Mouse (Mus musculus): ENCODE results near the gene Wdfy4. TPM values are rescaled to one million over a fixed set of nuclear protein-coding genes. Genes with fewer than 3 reads are reported as not detected.

The Wdfy4 gene
- polyA plus RNA-seq, 3 experiments from 2014 or later = 0.18 to 0.43 TPM; not detected in 1

DNA sequence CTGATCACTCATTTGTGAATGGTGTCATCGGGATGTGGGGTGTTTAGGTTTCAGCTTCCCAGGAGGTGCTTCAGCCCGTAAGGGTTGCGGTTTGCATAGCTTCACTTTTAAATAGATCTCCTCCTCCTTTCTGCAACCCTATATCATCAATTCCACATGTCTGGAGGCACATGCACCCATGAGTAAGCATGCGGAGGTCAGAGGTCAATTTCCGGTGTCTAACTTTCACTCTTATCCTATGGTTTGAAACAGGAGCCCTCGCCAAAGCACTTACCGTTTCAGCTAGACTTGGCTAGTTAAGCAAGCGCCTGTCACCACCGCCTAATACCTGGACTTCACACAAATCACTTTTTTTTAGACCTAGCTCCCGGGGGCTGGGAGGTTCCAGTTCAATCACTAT is 220.6 kb downstream of the Wdfy4 start:
- ATAC-seq = no peak

DNA sequence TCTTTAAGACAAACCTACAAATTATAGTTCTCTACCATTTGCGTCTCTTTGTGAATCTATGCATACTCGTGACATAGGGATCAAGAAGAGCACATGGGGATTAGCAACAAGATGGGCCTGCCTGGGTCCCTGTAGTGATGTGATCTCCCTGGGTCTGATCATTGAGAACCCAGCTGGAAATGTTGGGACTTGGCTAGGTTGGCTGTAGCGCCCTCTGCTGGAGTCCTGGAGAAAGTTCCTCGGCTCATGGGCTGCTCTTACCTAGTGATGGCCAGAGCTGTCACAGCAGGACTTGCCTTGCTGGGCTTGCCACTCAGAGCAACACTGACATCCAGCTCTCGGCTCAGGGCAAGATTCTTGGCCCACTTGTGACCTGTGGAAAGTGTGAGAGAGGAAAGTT is 224.8 kb downstream of the Wdfy4 start:
- ATAC-seq = no peak

- no peak for ATAC-seq
Measured at GRCm38 (mm10) chr14:32958671-32959070, 226.6 kb downstream of the Wdfy4 start.

- ATAC-seq = no peak
Measured at GRCm38 (mm10) chr14:32956486-32956885, 228.8 kb downstream of the Wdfy4 start.

DNA sequence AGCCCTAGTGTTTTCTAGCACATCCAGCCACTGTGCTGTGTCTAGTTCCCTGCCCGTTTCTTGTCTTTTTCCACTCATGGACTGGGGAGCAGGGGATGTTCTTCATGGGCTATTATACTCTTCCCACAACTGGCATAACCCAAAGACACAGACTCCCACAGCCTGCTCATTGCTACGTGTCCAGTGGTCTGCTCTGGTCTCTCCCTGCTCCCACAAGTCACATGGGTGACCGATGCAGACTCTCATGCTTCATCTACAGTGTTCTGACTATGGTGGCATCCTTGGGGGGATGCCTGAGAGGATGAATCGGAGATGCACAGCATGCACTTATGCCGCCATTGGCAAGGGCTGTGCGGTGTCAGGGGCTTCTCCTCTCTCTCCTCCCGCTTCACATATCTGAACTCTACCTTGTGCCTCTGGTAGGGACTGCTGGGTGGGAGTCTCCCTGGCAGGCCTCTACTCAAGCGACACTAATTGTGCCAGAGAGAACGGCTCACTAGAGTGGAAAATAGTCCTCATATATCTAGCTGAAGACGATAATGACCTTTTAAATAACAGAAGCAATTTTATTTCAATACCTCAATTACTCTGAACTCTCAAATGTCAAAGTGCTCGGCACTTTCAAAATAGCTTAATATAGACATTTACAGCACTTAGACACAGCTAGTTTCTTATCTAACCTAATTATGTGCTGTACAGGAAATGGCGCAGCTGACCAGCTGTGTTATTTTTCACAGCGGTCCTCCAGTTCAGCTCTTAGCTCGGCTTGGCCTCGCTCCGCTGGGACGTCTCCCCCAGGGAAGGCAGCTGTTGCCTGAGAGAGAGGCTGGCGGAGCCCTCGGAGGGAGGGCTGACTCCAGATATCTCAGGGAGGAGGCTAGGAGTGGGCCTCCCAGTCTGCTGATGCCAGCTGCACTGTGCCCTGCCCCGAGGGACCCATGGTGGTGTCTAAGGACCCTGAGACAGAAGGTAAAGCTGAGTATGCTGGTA is 234.7 kb downstream of the Wdfy4 start:
- no peak for ATAC-seq

- ATAC-seq = no peak
Measured at GRCm38 (mm10) chr14:32947512-32947911, 237.8 kb downstream of the Wdfy4 start.

DNA sequence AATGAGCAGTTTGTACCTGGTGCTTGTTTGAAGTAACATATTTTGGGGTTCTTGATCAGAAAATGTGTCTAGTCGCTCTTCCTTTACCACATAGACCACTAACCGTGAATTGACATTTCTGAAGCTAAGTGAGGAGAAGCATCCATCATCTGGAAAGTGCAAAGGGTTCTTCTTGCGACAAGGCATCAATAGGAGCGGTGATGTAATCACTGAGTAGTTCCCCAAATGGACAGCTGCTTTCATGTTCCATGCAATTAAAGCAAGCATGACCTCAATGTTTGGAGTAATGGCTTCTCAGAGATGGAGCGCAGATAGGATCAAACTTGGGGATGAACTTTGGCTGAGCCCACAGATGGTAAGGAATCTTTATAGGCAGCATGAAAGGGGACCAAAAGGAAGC is 246.1 kb downstream of the Wdfy4 start:
- ATAC-seq = no peak

DNA sequence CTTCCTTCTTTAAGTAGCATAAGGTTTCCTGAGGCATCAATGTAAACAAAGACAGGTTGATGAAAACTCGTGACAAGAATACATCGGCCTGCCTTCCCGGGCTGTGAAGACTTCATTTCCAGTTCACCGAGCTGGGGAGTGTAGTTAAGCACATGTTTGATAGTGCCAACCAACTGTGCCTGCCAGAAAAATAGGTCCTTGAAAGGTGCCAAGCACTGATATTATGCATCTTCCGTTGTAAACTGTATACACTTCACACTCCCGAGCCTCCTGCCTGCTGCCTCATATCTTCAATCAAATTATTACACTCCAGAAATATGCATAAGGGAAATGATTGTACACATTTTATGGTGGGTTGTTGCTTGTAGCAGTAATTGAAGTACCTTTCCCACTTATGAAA is 251.2 kb downstream of the Wdfy4 start:
- no peak for ATAC-seq

- no peak for ATAC-seq
Measured at GRCm38 (mm10) chr14:32932220-32932619, 253.1 kb downstream of the Wdfy4 start.

GRCm38 (mm10) chr14:32931709-32932108 is 253.6 kb downstream of the Wdfy4 start:
- no peak for ATAC-seq

DNA sequence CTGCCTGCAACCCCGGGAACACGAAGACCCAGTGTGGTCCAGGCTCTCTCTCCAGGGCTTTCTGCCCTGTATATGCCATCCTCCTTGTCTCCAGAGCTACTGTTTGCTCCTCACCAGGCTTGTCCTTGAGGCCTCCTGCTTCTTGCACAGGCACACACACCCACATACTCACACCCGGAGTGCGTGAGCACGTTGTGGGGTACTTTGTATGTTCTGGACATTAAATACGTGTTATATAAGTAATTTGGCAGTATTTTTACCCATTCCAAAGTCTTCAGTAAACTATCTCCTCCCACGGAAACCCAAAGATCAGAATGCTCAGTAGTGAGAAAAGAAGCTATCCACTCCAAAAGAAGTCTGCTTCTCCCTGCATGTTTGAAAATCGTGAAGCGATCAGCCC is 261.4 kb downstream of the Wdfy4 start:
- no peak for ATAC-seq

- ATAC-seq = no peak
Measured at GRCm38 (mm10) chr14:32917919-32918318, 267.4 kb downstream of the Wdfy4 start.

GRCm38 (mm10) chr14:32915360-32915759 is 269.9 kb downstream of the Wdfy4 start:
- no peak for ATAC-seq

DNA sequence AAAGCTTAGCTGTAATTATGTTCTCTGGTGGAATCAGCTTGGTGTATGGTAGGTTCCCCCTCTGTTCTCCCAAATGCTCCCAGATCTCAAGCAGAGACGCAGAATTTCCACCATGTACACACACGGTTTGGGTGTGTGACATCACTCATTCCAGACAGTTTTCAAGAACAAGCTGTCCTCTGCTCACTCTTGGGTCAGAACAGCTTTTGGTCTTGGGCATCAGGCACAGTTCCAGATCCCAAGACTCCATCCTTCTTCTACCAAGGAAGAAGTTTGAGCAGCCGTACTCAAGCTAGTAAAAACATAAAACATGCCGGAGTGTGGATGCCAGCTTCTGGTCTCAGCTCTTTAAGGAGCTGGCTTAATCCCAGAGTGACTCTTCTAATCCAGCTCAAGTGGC is 274.1 kb downstream of the Wdfy4 start:
- ATAC-seq = no peak

Other genes with a start within 250 kb of the Wdfy4 start
- gene Lrrc18, start 194.1 kb downstream of the Wdfy4 start, polyA plus RNA-seq (2017; shearing (Covaris generic)) = under 1 TPM in 2 of 3 experiments, not detected in 1; 0.16 to 0.21 TPM
- gene Arhgap22, start 28.5 kb upstream of the Wdfy4 start, polyA plus RNA-seq (2017; shearing (Covaris generic)) = under 1 TPM in 1 of 3 experiments, not detected in 2; 0.18 TPM